Mouse (Mus musculus) CH12.LX (cell line): ENCODE data around the gene Polr3g. TPM values are rescaled to one million over a fixed set of nuclear protein-coding genes. Genes with fewer than 3 reads are reported as not detected.

ENCODE experiments used
- DNase-seq: peaks from one replicate; pipeline ENCODE4 v3.0.0-alpha.2; 2013; ENCODE audit errors: extremely low read depth
- H3K27ac ChIP-seq: 2 replicates; pipeline ENCODE4 v1.5.1; 2012; ENCODE audit warnings: low read depth, mild to moderate bottlenecking, control low read depth, moderate library complexity; ENCODE audit not compliant: insufficient read depth
- H3K27me3 ChIP-seq: replicated peaks from 2 replicates; pipeline ENCODE3; 2012; ENCODE audit warnings: inconsistent platforms
- H3K36me3 ChIP-seq, 2 experiments: replicated peaks in 1 of 2; 2 replicates each; pipeline versions ENCODE3 to v1.6.1; 2012; ENCODE audit warnings: inconsistent platforms in 1 of 2, low read length in 1 of 2, mild to moderate bottlenecking in 1 of 2, mixed read lengths in 1 of 2, moderate library complexity in 1 of 2; ENCODE audit not compliant: control insufficient read depth in 1 of 2, insufficient read depth in 1 of 2
- H3K4me1 ChIP-seq, 2 experiments: 2 replicates each; pipeline ENCODE4 v1.6.1; 2012; ENCODE audit warnings: inconsistent platforms in 1 of 2, moderate library complexity in 1 of 2; ENCODE audit not compliant: insufficient read depth in 2 of 2, control insufficient read depth in 1 of 2
- H3K4me2 ChIP-seq: 2 replicates; pipeline ENCODE4 v1.6.1; 2012; ENCODE audit warnings: low read depth, mild to moderate bottlenecking, control low read depth; ENCODE audit not compliant: poor library complexity, insufficient read depth, severe bottlenecking
- H3K4me3 ChIP-seq, 3 experiments: fragments of 150-350 bp in 1 of 3; sonication (generic) in 1 of 3; replicated peaks in 1 of 3; 2 replicates each; pipeline versions ENCODE3 to v1.5.1; 2011 to 2012; ENCODE audit warnings: low read depth in 2 of 3, low read length in 2 of 3, mild to moderate bottlenecking in 2 of 3, moderate library complexity in 2 of 3, control low read depth in 1 of 3, improper control_type of control experiment in 1 of 3, inconsistent platforms in 1 of 3, mixed read lengths in 1 of 3; ENCODE audit not compliant: poor library complexity in 1 of 3
- H3K79me2 ChIP-seq: replicated peaks from 2 replicates; pipeline ENCODE4 v1.6.1; 2012; ENCODE audit warnings: mild to moderate bottlenecking, moderate library complexity; ENCODE audit not compliant: control insufficient read depth, poor library complexity, insufficient read depth, severe bottlenecking; ENCODE audit errors: extremely low read depth
- H3K9ac ChIP-seq: 2 replicates; pipeline ENCODE4 v1.6.1; 2012; ENCODE audit warnings: low read depth, mild to moderate bottlenecking, control low read depth, moderate library complexity; ENCODE audit not compliant: insufficient read depth
- H3K9me3 ChIP-seq: replicated peaks from 2 replicates; pipeline ENCODE3; 2012; ENCODE audit warnings: low read length, inconsistent platforms, mixed read lengths
- BHLHE40 ChIP-seq: IDR thresholded peaks from 2 replicates; pipeline ENCODE4 v1.6.1; 2011; ENCODE audit warnings: mild to moderate bottlenecking, low read depth, low read length, improper control_type of control experiment
- CHD2 ChIP-seq: IDR thresholded peaks from 2 replicates; pipeline ENCODE4 v1.6.1; 2011; ENCODE audit warnings: low read length, improper control_type of control experiment
- E2F4 ChIP-seq: IDR thresholded peaks from 2 replicates; pipeline ENCODE4 v1.6.1; 2011; ENCODE audit warnings: low read depth, low read length, improper control_type of control experiment; ENCODE audit not compliant: insufficient replicate concordance
- ELF1 ChIP-seq: IDR thresholded peaks from 2 replicates; pipeline ENCODE4 v1.6.1; 2014; ENCODE audit warnings: low read depth, mild to moderate bottlenecking, inconsistent platforms, low read length, improper control_type of control experiment
- EP300 ChIP-seq: IDR thresholded peaks from 2 replicates; pipeline ENCODE4 v1.6.1; 2011; ENCODE audit warnings: low read length, improper control_type of control experiment
- ETS1 ChIP-seq: conservative IDR thresholded peaks from 2 replicates; pipeline ENCODE4 v1.6.1; 2012; ENCODE audit warnings: low read depth, mild to moderate bottlenecking, inconsistent platforms, low read length, improper control_type of control experiment, moderate library complexity
- HCFC1 ChIP-seq: IDR thresholded peaks from 2 replicates; pipeline ENCODE4 v1.6.1; 2012; ENCODE audit warnings: low read depth, mild to moderate bottlenecking, inconsistent platforms, low read length, improper control_type of control experiment
- JUN ChIP-seq: IDR thresholded peaks from 2 replicates; pipeline ENCODE4 v1.6.1; 2011; ENCODE audit warnings: low read depth, mild to moderate bottlenecking, low read length, improper control_type of control experiment, moderate library complexity; ENCODE audit not compliant: insufficient read depth
- JUND ChIP-seq: conservative IDR thresholded peaks from 2 replicates; pipeline ENCODE4 v1.6.1; 2011; ENCODE audit warnings: low read depth, low read length, improper control_type of control experiment
- MEF2A ChIP-seq: IDR thresholded peaks from 2 replicates; pipeline ENCODE4 v1.6.1; 2014; ENCODE audit warnings: low read depth, mild to moderate bottlenecking, inconsistent platforms, low read length, improper control_type of control experiment, borderline replicate concordance
- NRF1 ChIP-seq: IDR thresholded peaks from 2 replicates; pipeline ENCODE4 v1.6.1; 2014; ENCODE audit warnings: low read depth, mild to moderate bottlenecking, inconsistent platforms, low read length, improper control_type of control experiment, moderate library complexity
- RAD21 ChIP-seq: IDR thresholded peaks from 2 replicates; pipeline ENCODE4 v1.6.1; 2011; ENCODE audit warnings: low read depth, mild to moderate bottlenecking, low read length, improper control_type of control experiment, moderate library complexity
- TBP ChIP-seq: conservative IDR thresholded peaks from 2 replicates; pipeline ENCODE4 v1.6.1; 2011; ENCODE audit warnings: low read depth, low read length, improper control_type of control experiment
- USF2 ChIP-seq: conservative IDR thresholded peaks from 2 replicates; pipeline ENCODE4 v1.6.1; 2011; ENCODE audit warnings: low read depth, low read length, improper control_type of control experiment
- ZC3H11A ChIP-seq: IDR thresholded peaks from 2 replicates; pipeline ENCODE4 v1.6.1; 2012; ENCODE audit warnings: low read depth, mild to moderate bottlenecking, inconsistent platforms, low read length, improper control_type of control experiment
- ZMIZ1 ChIP-seq: IDR thresholded peaks from 2 replicates; pipeline ENCODE4 v1.6.1; 2012; ENCODE audit warnings: low read depth, mild to moderate bottlenecking, inconsistent platforms, low read length, improper control_type of control experiment
- ZNF384 ChIP-seq: IDR thresholded peaks from 2 replicates; pipeline ENCODE4 v1.6.1; 2012; ENCODE audit warnings: low read depth, low read length, improper control_type of control experiment, inconsistent platforms
- dilution Hi-C: fragments of 300-500 bp; cut with MboI; formaldehyde crosslinking; loops from 2 replicates; pipeline ENCODE4 v1.14.3; 2020; ENCODE audit warnings: low sequenced_read_pairs; ENCODE audit not compliant: extremely low pct_unique_long_range_greater_than_20kb, extremely low pct_ligation_motif_present
- in situ Hi-C: fragments of 300-500 bp; cut with MboI; formaldehyde crosslinking; loops from 3 replicates; pipeline ENCODE4 v1.14.3; 2019; ENCODE audit warnings: low sequenced_read_pairs, low pct_ligation_motif_present, low pct_unique_long_range_greater_than_20kb, mixed read lengths
- polyA plus RNA-seq: library from polyadenylated mRNA; unstranded; fragments of >175 nt; gene quantifications from 2 replicates; pipeline ENCODE4 v1.2.1, GENCODE M21; 2012; ENCODE audit warnings: low read depth; ENCODE audit not compliant: insufficient read length
- total RNA-seq, 2 experiments: library from RNA; depleted of rRNA; stranded (reverse); fragments of 300-350 nt in 1 of 2; fragments of >200 nt in 1 of 2; gene quantifications; 2 replicates each; pipeline ENCODE4 v1.2.3; 2012 to 2014

Gene Polr3g
- total and polyA plus RNA-seq, 3 experiments = 19.1 to 52.5 (median 45.2) TPM

DNA sequence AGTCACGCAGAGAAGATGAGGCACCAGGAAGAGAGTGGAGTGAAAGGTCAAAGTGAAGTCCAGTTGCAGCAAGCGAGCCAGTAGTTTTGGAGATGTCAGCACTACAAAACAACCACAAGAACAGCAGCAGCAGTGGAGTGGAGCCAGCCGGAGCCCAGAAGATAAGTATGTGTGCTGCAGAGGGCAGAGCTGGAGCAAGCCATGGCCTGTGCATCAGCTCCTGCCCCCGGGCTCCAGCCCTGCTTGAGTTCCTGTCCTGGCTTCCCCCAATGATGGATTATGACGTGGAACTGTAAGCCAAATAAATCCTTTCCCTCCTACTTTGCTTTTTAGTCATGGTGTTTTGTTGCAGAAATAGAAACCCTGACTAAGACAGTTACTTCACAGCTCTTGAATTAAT, 26.6 kb downstream of the Polr3g start:
- no peaks in the 10 kb centered on the region for H3K9me3 ChIP-seq
- H3K9ac ChIP-seq = no peak overlapping the region
- H3K27me3 ChIP-seq = no peaks in the 10 kb centered on the region
- no peaks in the 10 kb centered on the region for H3K79me2 ChIP-seq
- DNase-seq = no peak
- no peak for TF ChIP-seq RAD21
- TF ChIP-seq JUN = no peak
- no peak for TF ChIP-seq ZNF384
- no peak for TF ChIP-seq ETS1
- TF ChIP-seq MEF2A = no peak
- TF ChIP-seq USF2 = no peak
- TF ChIP-seq JUND = no peak
- TF ChIP-seq HCFC1 = no peak
- no peak for TF ChIP-seq ZMIZ1
- TF ChIP-seq BHLHE40 = no peak
- no peak for TF ChIP-seq EP300
- TF ChIP-seq ZC3H11A = no peak
- no peak for TF ChIP-seq ELF1
- dilution Hi-C loops (no loop called here), in situ Hi-C loops (no loop called here)
- H3K4me1 ChIP-seq = peaks cover 0 to 3% of the 10 kb centered on the region in 2 experiments; a peak in 1 of 4 replicates
- no peak overlapping the region for H3K27ac ChIP-seq
- no peak overlapping the region for H3K4me2 ChIP-seq
- peaks cover 18 to 69% of the 10 kb centered on the region in 2 experiments for H3K36me3 ChIP-seq
- H3K4me3 ChIP-seq = no peak overlapping the region

GRCm38 (mm10) chr13:81683107-81683506, 27.7 kb downstream of the Polr3g start:
- H3K36me3 ChIP-seq = peaks cover 20 to 70% of the 10 kb centered on the region in 2 experiments
- DNase-seq = no peak
- H3K27me3 ChIP-seq = no peaks in the 10 kb centered on the region
- no peaks in the 10 kb centered on the region for H3K9me3 ChIP-seq
- in situ Hi-C loops = no loop called here
- H3K9ac ChIP-seq = no peak overlapping the region
- TF ChIP-seq CHD2 = no peak
- TF ChIP-seq JUND = no peak
- no peak for TF ChIP-seq NRF1
- no peak for TF ChIP-seq TBP
- no peak for TF ChIP-seq E2F4
- H3K4me2 ChIP-seq = no peak overlapping the region
- peaks cover 0 to 3% of the 10 kb centered on the region in 2 experiments; a peak in 1 of 4 replicates for H3K4me1 ChIP-seq
- dilution Hi-C loops = no loop called here
- H3K79me2 ChIP-seq = no peaks in the 10 kb centered on the region; the same call in 1 of the 2 replicates
- H3K4me3 ChIP-seq = no peak overlapping the region
- no peak overlapping the region for H3K27ac ChIP-seq
